Mouse (Mus musculus) c-Kit-negative CD71-positive TER-119-positive erythroid progenitor cells, embryonic 14.5 days (primary cell): ENCODE data around the gene Gm13272.
"Not testable (repeated sequence)": the region's sequence is repeated elsewhere in the genome, so short reads cannot be mapped to it uniquely, and the experiment has no call there.

Experiments
- DNase-seq: peaks from one replicate; pipeline ENCODE4 v3.0.0-alpha.2; 2013; ENCODE audit warnings: low read depth, low spot score

Gm13272 gene

GRCm38 (mm10) chr4:88785409-88785808 is 5.8 kb downstream of the Gm13272 start, which contains the start of gene Gm13276:
Gene Gm13276 (plus strand): TSS chr4:88785709.
- not testable (repeated sequence) for DNase-seq

- not testable (repeated sequence) for DNase-seq
These were observed 8.8 kb downstream of the Gm13272 start, which contains the start of gene Gm13277 for GRCm38 (mm10) chr4:88788402-88788801. Gene Gm13277 (plus strand): TSS chr4:88788632.

GRCm38 (mm10) chr4:88791250-88791649 is 11.6 kb downstream of the Gm13272 start, which contains the start of gene Gm13278:
Gene Gm13278 (plus strand): TSS chr4:88791550.
- not testable (repeated sequence) for DNase-seq

GRCm38 (mm10) chr4:88793936-88794675 is 14.5 kb downstream of the Gm13272 start, which contains the start of gene Gm13275:
Gene Gm13275 (plus strand): TSS chr4:88794487.
- not testable (repeated sequence) for DNase-seq

GRCm38 (mm10) chr4:88797097-88797496 is 17.4 kb downstream of the Gm13272 start, which contains the start of gene Gm13279:
Gene Gm13279 (plus strand): TSS chr4:88797397.
- DNase-seq: not testable (repeated sequence)

- DNase-seq: not testable (repeated sequence)
These were observed 19.7 kb downstream of the Gm13272 start, which contains the start of gene Gm13285 for GRCm38 (mm10) chr4:88799365-88799764. Gene Gm13285 (plus strand): TSS chr4:88799665.

GRCm38 (mm10) chr4:88802954-88803353 is 23.3 kb downstream of the Gm13272 start, which contains the start of gene Gm13287:
Gene Gm13287 (plus strand): TSS chr4:88803254.
- DNase-seq: not testable (repeated sequence)

GRCm38 (mm10) chr4:88805231-88805630 is 25.6 kb downstream of the Gm13272 start, which contains the start of gene Gm13288:
Gene Gm13288 (plus strand): TSS chr4:88805531.
- not testable (repeated sequence) for DNase-seq

GRCm38 (mm10) chr4:88805761-88806160 is 26.1 kb downstream of the Gm13272 start:
- not testable (repeated sequence) for DNase-seq

- no peak for DNase-seq
These were observed 36.3 kb downstream of the Gm13272 start, which contains the start of gene Ifna7 for GRCm38 (mm10) chr4:88815928-88816327. Gene Ifna7 (plus strand): TSS chr4:88816228.

- DNase-seq: no peak
These were observed 40.0 kb downstream of the Gm13272 start, which contains the start of gene Ifna11 for GRCm38 (mm10) chr4:88819659-88820058. Gene Ifna11 (plus strand): TSS chr4:88819959.

- no peak for DNase-seq
These were observed 43.3 kb downstream of the Gm13272 start for GRCm38 (mm10) chr4:88822995-88823394.

GRCm38 (mm10) chr4:88827116-88827515 is 47.5 kb downstream of the Gm13272 start, which contains the start of gene Ifna6:
Gene Ifna6 (plus strand): TSS chr4:88827416.
- DNase-seq: not testable (repeated sequence)
